Mouse (Mus musculus): ENCODE results near the gene Sspo. TPM values are rescaled to one million over a fixed set of nuclear protein-coding genes. Genes with fewer than 3 reads are reported as not detected.

Gene Sspo
- polyA plus RNA-seq (2014; fragmentation: Nextera tagmentation; extraction: Ambion mirVana) = 0.20 and 0.35 TPM in 2 replicates

DNA sequence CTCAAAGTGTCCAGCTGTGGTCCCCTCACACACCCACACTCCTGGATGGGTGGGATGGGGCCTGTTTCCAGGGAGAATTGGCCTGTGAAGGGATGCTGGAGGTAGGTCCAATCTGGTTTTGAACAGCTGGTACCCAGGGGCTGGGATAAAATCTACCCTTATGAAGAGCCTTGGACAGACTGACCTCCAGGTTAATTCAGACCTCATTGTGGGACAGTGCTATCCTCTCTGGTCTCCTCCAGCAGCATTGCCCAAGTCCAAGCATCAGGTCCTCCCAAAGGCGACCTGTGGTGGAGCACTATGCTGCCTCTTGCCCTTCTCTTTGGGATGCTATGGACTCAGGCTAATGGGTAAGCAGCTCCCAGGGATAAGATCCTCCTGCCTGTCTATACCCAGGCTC, at the start of gene Sspo:
TSS of gene Sspo (plus strand) at position 301 of the 400 bp plus-strand sequence.
- 91% methylated on average over 1 of the region's 1 CpGs for WGBS

GRCm38 (mm10) chr6:48399906-48400305, 48.1 kb upstream of the Sspo start:
- ATAC-seq (ENCODE audit: low FRiP score) = no peak
- Histone ChIP-seq H3K27me3 (ENCODE audit: control insufficient read depth, insufficient read depth, low read length) (no peaks in the 10 kb centered on the region), H3K36me3 (replicated peaks; ENCODE audit: control insufficient read depth, insufficient read depth) (peaks cover 15% of the 10 kb centered on the region), H3K4me1 (replicated peaks; ENCODE audit: control insufficient read depth, insufficient read depth, low read length) (peaks cover 19% of the 10 kb centered on the region), H3K9ac (no peak overlapping the region), H3K4me3 (replicated peaks; ENCODE audit: low read length) (no peak overlapping the region), H3K4me2 (replicated peaks) (no peak overlapping the region), H3K27ac (no peak overlapping the region), H3K9me3 (ENCODE audit: control insufficient read depth, low read length) (no peaks in the 10 kb centered on the region)
- 94% methylated on average over 5 of the region's 5 CpGs for WGBS
- no peak for DNase-seq (ENCODE audit: low spot score)

More for the DNA sequence above, at the start of gene Sspo:
- Histone ChIP-seq H3K27ac (no peak within 1 kb of the TSS), H3K4me1 (replicated peaks; ENCODE audit: control insufficient read depth, insufficient read depth, low read length) (peaks cover 12% of the 10 kb centered on the region), H3K27me3 (ENCODE audit: control insufficient read depth, insufficient read depth, low read length) (no peaks in the 10 kb centered on the region), H3K36me3 (replicated peaks; ENCODE audit: control insufficient read depth, insufficient read depth) (no peaks in the 10 kb centered on the region), H3K4me2 (replicated peaks) (no peak within 1 kb of the TSS), H3K4me3 (replicated peaks; ENCODE audit: low read length) (no peak within 1 kb of the TSS), H3K9ac (no peak within 1 kb of the TSS), H3K9me3 (ENCODE audit: control insufficient read depth, low read length) (no peaks in the 10 kb centered on the region)
- DNase-seq (ENCODE audit: low spot score) (no peak), ATAC-seq (ENCODE audit: low FRiP score) (no peak)

GRCm38 (mm10) chr6:48404071-48404470, 44.0 kb upstream of the Sspo start:
- Histone ChIP-seq H3K9ac (no peak overlapping the region), H3K9me3 (ENCODE audit: control insufficient read depth, low read length) (no peaks in the 10 kb centered on the region), H3K27me3 (ENCODE audit: control insufficient read depth, insufficient read depth, low read length) (no peaks in the 10 kb centered on the region), H3K4me2 (replicated peaks) (no peak overlapping the region), H3K4me1 (replicated peaks; ENCODE audit: control insufficient read depth, insufficient read depth, low read length) (no peaks in the 10 kb centered on the region; the same call in 1 of the 2 replicates), H3K36me3 (replicated peaks; ENCODE audit: control insufficient read depth, insufficient read depth) (peaks cover 56% of the 10 kb centered on the region), H3K27ac (no peak overlapping the region), H3K4me3 (replicated peaks; ENCODE audit: low read length) (no peak overlapping the region)
- 98% methylated on average over 5 of the region's 5 CpGs for WGBS
- ATAC-seq (ENCODE audit: low FRiP score) (no peak), DNase-seq (ENCODE audit: low spot score) (no peak)

DNA sequence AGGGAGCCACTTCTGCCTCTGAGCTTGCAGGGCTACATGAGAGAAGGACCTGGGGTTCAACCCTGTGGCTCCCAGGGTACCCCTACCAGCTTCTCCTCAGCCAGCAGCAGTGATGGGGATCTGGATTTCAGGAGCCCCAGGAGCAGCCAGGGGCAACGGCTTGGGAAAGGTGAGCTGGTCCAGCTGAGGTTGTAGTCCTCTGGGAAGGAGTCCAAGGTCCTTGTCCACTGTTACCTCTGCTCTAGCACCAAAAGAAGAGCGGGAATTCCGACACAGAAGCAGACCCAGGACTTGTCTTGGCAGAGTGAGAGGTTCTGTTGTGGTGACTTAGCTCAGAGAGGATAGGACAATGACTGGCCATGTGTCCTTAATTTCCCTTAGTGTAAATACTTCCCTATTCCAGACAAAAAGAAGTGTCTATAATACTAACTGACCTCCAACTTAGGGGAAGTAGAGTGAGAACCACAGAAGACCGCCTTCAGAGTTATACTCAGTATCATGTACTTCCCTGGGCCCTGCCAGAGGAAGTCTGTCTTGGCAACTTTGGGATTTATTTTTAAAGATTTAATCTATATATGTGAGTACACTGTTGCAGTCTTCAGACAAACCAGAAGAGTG, 38.2 kb upstream of the Sspo start:
- DNase-seq (ENCODE audit: low spot score) = no peak
- no peak overlapping the region for H3K4me3 ChIP-seq (replicated peaks; ENCODE audit: low read length)
- WGBS = 97% methylated on average over 4 of the region's 4 CpGs

GRCm38 (mm10) chr6:48410551-48410950, 37.5 kb upstream of the Sspo start:
- Histone ChIP-seq H3K9ac (no peak overlapping the region), H3K4me1 (replicated peaks; ENCODE audit: control insufficient read depth, insufficient read depth, low read length) (no peaks in the 10 kb centered on the region), H3K4me3 (replicated peaks; ENCODE audit: low read length) (no peak overlapping the region), H3K36me3 (replicated peaks; ENCODE audit: control insufficient read depth, insufficient read depth) (peaks cover 99% of the 10 kb centered on the region), H3K27ac (no peak overlapping the region), H3K9me3 (ENCODE audit: control insufficient read depth, low read length) (no peaks in the 10 kb centered on the region), H3K27me3 (ENCODE audit: control insufficient read depth, insufficient read depth, low read length) (no peaks in the 10 kb centered on the region), H3K4me2 (replicated peaks) (no peak overlapping the region)
- ATAC-seq (ENCODE audit: low FRiP score) = no peak
- WGBS = 92% methylated on average over 3 of the region's 3 CpGs
- no peak for DNase-seq (ENCODE audit: low spot score)

More for the DNA sequence above, 38.2 kb upstream of the Sspo start:
- no peak overlapping the region for H3K4me2 ChIP-seq (replicated peaks)
- ATAC-seq (ENCODE audit: low FRiP score) = no peak
- no peaks in the 10 kb centered on the region for H3K9me3 ChIP-seq (ENCODE audit: control insufficient read depth, low read length)
- no peak overlapping the region for H3K9ac ChIP-seq
- peaks cover 99% of the 10 kb centered on the region for H3K36me3 ChIP-seq (replicated peaks; ENCODE audit: control insufficient read depth, insufficient read depth)
- no peaks in the 10 kb centered on the region for H3K4me1 ChIP-seq (replicated peaks; ENCODE audit: control insufficient read depth, insufficient read depth, low read length)
- no peak overlapping the region for H3K27ac ChIP-seq
- no peaks in the 10 kb centered on the region for H3K27me3 ChIP-seq (ENCODE audit: control insufficient read depth, insufficient read depth, low read length)

GRCm38 (mm10) chr6:48411193-48412092, 36.6 kb upstream of the Sspo start:
- no peaks in the 10 kb centered on the region for H3K4me1 ChIP-seq (replicated peaks; ENCODE audit: control insufficient read depth, insufficient read depth, low read length)
- H3K36me3 ChIP-seq (replicated peaks; ENCODE audit: control insufficient read depth, insufficient read depth) = peaks cover 100% of the 10 kb centered on the region
- H3K27ac ChIP-seq = no peak overlapping the region
- ATAC-seq (ENCODE audit: low FRiP score) (no peak), DNase-seq (ENCODE audit: low spot score) (no peak)
- H3K4me3 ChIP-seq (replicated peaks; ENCODE audit: low read length) = no peak overlapping the region
- H3K9ac ChIP-seq = no peak overlapping the region
- H3K9me3 ChIP-seq (ENCODE audit: control insufficient read depth, low read length) = no peaks in the 10 kb centered on the region
- no peaks in the 10 kb centered on the region for H3K27me3 ChIP-seq (ENCODE audit: control insufficient read depth, insufficient read depth, low read length)
- WGBS = 91% methylated on average over 6 of the region's 6 CpGs
- no peak overlapping the region for H3K4me2 ChIP-seq (replicated peaks)

DNA sequence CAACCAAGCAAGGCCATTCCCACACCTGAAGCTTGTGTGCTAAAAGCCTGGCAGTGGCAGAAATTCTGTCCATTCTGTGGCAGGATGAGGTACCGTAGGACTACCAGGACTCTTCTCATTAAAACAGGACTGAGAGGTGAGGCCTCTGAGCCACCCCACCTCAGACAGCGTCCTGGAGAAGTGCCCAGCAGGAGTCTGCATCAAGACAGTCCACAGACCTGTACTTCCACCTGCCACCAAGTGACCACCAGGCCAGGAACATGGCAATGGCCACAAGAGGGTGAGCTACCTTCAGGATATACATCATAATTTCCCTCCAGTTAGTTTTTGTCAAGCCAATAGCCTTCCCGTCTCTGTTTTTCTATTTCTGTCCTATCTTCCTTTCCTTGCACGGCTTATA, 35.9 kb upstream of the Sspo start:
- no peak for DNase-seq (ENCODE audit: low spot score)
- H3K27me3 ChIP-seq (ENCODE audit: control insufficient read depth, insufficient read depth, low read length) = no peaks in the 10 kb centered on the region
- no peak overlapping the region for H3K4me2 ChIP-seq (replicated peaks)
- ATAC-seq (ENCODE audit: low FRiP score) = no peak
- no peak overlapping the region for H3K9ac ChIP-seq
- no peaks in the 10 kb centered on the region for H3K4me1 ChIP-seq (replicated peaks; ENCODE audit: control insufficient read depth, insufficient read depth, low read length)
- WGBS = 94% methylated on average over 4 of the region's 4 CpGs
- no peaks in the 10 kb centered on the region for H3K9me3 ChIP-seq (ENCODE audit: control insufficient read depth, low read length)
- H3K36me3 ChIP-seq (replicated peaks; ENCODE audit: control insufficient read depth, insufficient read depth) = peaks cover 100% of the 10 kb centered on the region
- no peak overlapping the region for H3K4me3 ChIP-seq (replicated peaks; ENCODE audit: low read length)
- H3K27ac ChIP-seq = no peak overlapping the region

DNA sequence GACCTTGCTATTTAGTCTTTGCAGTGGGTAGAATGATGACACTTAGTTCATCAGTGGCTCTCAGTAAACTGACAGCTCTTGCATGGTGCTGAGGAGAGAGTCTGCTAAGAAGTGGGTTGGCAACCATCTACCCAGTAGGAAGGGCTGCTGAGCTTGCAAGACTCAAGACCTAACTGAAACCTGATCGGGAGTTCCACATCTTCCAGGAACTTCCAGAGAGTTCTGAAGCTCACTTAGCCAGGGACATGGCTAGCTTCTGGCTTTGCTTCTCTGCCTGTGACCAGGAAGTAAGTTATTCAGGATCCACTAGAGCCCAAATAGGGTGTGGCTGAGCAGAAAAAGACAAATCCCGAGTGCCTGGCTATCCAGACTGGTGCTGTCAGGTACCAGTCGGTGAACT, 35.4 kb upstream of the Sspo start:
- DNase-seq (ENCODE audit: low spot score) (no peak), ATAC-seq (ENCODE audit: low FRiP score) (no peak)
- no peak overlapping the region for H3K27ac ChIP-seq
- H3K4me2 ChIP-seq (replicated peaks) = no peak overlapping the region
- no peaks in the 10 kb centered on the region for H3K9me3 ChIP-seq (ENCODE audit: control insufficient read depth, low read length)
- H3K4me1 ChIP-seq (replicated peaks; ENCODE audit: control insufficient read depth, insufficient read depth, low read length) = no peaks in the 10 kb centered on the region
- no peaks in the 10 kb centered on the region for H3K27me3 ChIP-seq (ENCODE audit: control insufficient read depth, insufficient read depth, low read length)
- WGBS = 82% methylated on average over 3 of the region's 3 CpGs
- no peak overlapping the region for H3K9ac ChIP-seq
- no peak overlapping the region for H3K4me3 ChIP-seq (replicated peaks; ENCODE audit: low read length)
- peaks cover 100% of the 10 kb centered on the region for H3K36me3 ChIP-seq (replicated peaks; ENCODE audit: control insufficient read depth, insufficient read depth)

DNA sequence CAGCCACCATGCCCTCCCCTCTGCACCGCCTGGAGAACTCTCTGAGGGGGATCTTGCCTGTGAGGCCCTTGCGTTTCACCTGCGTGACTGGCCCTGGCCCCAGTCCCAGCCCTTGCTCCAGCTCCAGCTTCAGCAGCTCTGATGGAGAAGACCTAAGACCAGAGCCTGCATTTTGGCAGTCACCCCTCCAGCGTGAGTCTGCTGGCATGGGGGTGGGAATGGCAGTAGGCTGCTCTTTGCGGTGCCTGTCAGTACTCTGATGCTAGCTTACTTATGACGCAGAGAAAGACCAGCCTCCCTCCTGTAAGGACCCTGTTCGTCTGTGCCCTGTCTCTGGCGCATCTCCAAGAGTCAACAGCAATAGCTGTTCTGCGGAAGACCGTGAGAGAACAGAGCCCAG, 34.9 kb upstream of the Sspo start:
- Histone ChIP-seq H3K4me3 (replicated peaks; ENCODE audit: low read length) (no peak overlapping the region), H3K4me2 (replicated peaks) (no peak overlapping the region), H3K27ac (no peak overlapping the region), H3K9ac (no peak overlapping the region), H3K9me3 (ENCODE audit: control insufficient read depth, low read length) (no peaks in the 10 kb centered on the region), H3K4me1 (replicated peaks; ENCODE audit: control insufficient read depth, insufficient read depth, low read length) (no peaks in the 10 kb centered on the region), H3K36me3 (replicated peaks; ENCODE audit: control insufficient read depth, insufficient read depth) (peaks cover 99% of the 10 kb centered on the region), H3K27me3 (ENCODE audit: control insufficient read depth, insufficient read depth, low read length) (no peaks in the 10 kb centered on the region)
- no peak for DNase-seq (ENCODE audit: low spot score)
- WGBS = 87% methylated on average over 10 of the region's 10 CpGs
- ATAC-seq (ENCODE audit: low FRiP score) = no peak
